Mouse (Mus musculus) 416B (cell line): ENCODE results near the gene Gm3233.
"Not testable (repeated sequence)": the region's sequence is repeated elsewhere in the genome, so short reads cannot be mapped to it uniquely, and the experiment has no call there.

ENCODE experiments used
- DNase-seq: peaks from one replicate; pipeline ENCODE4 v3.0.0; 2011; ENCODE audit warnings: low read depth

Gene Gm3233

GRCm38 (mm10) chr10:77759582-77759981 is at the start of gene Gm3233:
TSS of gene Gm3233 (minus strand) at chr10:77759682.
- DNase-seq = not testable (repeated sequence)

GRCm38 (mm10) chr10:77804095-77804494 is 44.6 kb upstream of the Gm3233 start:
- no peak for DNase-seq

- no peak for DNase-seq
Observed at GRCm38 (mm10) chr10:77798921-77799508, 39.5 kb upstream of the Gm3233 start, which contains the start of gene Gm19668. TSS of gene Gm19668 (minus strand) at chr10:77799133.

- not testable (repeated sequence) for DNase-seq
Observed at GRCm38 (mm10) chr10:77798164-77798920, 38.9 kb upstream of the Gm3233 start.

- DNase-seq = no peak
Observed at GRCm38 (mm10) chr10:77797677-77798076, 38.2 kb upstream of the Gm3233 start.

- DNase-seq = no peak
Observed at GRCm38 (mm10) chr10:77794976-77795375, 35.5 kb upstream of the Gm3233 start, which contains the start of gene Gm9639. TSS of gene Gm9639 (minus strand) at chr10:77795076.

GRCm38 (mm10) chr10:77788621-77789020 is 29.1 kb upstream of the Gm3233 start:
- no peak for DNase-seq

GRCm38 (mm10) chr10:77787876-77788275 is 28.4 kb upstream of the Gm3233 start, which contains the start of gene Gm7137:
TSS of gene Gm7137 (minus strand) at chr10:77788200.
- not testable (repeated sequence) for DNase-seq

- DNase-seq = not testable (repeated sequence)
Observed at GRCm38 (mm10) chr10:77783396-77783795, 23.9 kb upstream of the Gm3233 start.

GRCm38 (mm10) chr10:77782442-77782841 is 23.0 kb upstream of the Gm3233 start, which contains the start of gene Gm3250:
TSS of gene Gm3250 (minus strand) at chr10:77782542.
- not testable (repeated sequence) for DNase-seq

- not testable (repeated sequence) for DNase-seq
Observed at GRCm38 (mm10) chr10:77776844-77777243, 17.4 kb upstream of the Gm3233 start, which contains the start of gene Gm7138. TSS of gene Gm7138 (minus strand) at chr10:77776944.

GRCm38 (mm10) chr10:77772142-77772541 is 12.7 kb upstream of the Gm3233 start:
- not testable (repeated sequence) for DNase-seq

- DNase-seq = not testable (repeated sequence)
Observed at GRCm38 (mm10) chr10:77771225-77771624, 11.7 kb upstream of the Gm3233 start, which contains the start of gene Gm3238. TSS of gene Gm3238 (minus strand) at chr10:77771325.

GRCm38 (mm10) chr10:77769727-77770126 is 10.2 kb upstream of the Gm3233 start:
- DNase-seq = no peak

GRCm38 (mm10) chr10:77753448-77753847 is 6.0 kb downstream of the Gm3233 start:
- peak; percentile 13 for DNase-seq

- DNase-seq = peak; percentile 32
Observed at GRCm38 (mm10) chr10:77752312-77752711, 7.2 kb downstream of the Gm3233 start.

- not testable (repeated sequence) for DNase-seq
Observed at GRCm38 (mm10) chr10:77751254-77751653, 8.2 kb downstream of the Gm3233 start, which contains the start of gene Gm9736. TSS of gene Gm9736 (minus strand) at chr10:77751354.

GRCm38 (mm10) chr10:77750686-77751085 is 8.8 kb downstream of the Gm3233 start:
- DNase-seq = not testable (repeated sequence)

- not testable (repeated sequence) for DNase-seq
Observed at GRCm38 (mm10) chr10:77741924-77742688, 17.4 kb downstream of the Gm3233 start, which contains the start of gene Gm18596. TSS of gene Gm18596 (minus strand) at chr10:77742638.

- no peak for DNase-seq
Observed at GRCm38 (mm10) chr10:77738929-77739328, 20.6 kb downstream of the Gm3233 start.

- DNase-seq = no peak
Observed at GRCm38 (mm10) chr10:77735928-77736327, 23.6 kb downstream of the Gm3233 start.

GRCm38 (mm10) chr10:77729241-77729640 is 30.2 kb downstream of the Gm3233 start:
- peak; percentile 35 for DNase-seq
